8 mouse cellular contexts compared by ENCODE assay signal in genomic region chr2:153561564-153561963, GRCm38 (mm10). TPM values are rescaled to one million over a fixed set of nuclear protein-coding genes. Genes with fewer than 3 reads are reported as not detected.
DNase-seq lines count a peak whose midpoint lies in the region; ATAC-seq and TF ChIP-seq lines count a peak whose summit lies in the region.

No protein-coding gene starts in this region.

- H3K27me3 ChIP-seq in MEL (ENCODE audit: control insufficient read depth in 1 of 2, insufficient read depth in 2 of 2, low read length in 2 of 2): no peaks in the 10 kb centered on the region
- no peaks in the 10 kb centered on the region for H3K27me3 ChIP-seq in liver, postnatal 0 days (ENCODE audit: insufficient read depth, low read length)

- 0 out of 4 replicates have a peak, but pooled peaks of 1 of the 2 experiments have one; percentile 36 for TF ChIP-seq EP300 in MEL (IDR thresholded peaks at IDR 0.05; ENCODE audit: low read depth in 1 of 2, low read length in 2 of 2)
- no peak for TF ChIP-seq EP300 in liver, postnatal 0 days (IDR thresholded peaks at IDR 0.05; ENCODE audit: low read depth)

- ATAC-seq in liver, postnatal 0 days: peak; percentile 28

- 13% methylated on average over 5 of the region's 5 CpGs for WGBS in liver, postnatal 0 days (ENCODE audit: insufficient replicate concordance)

- peak overlapping the region; percentile 57 for H3K9ac ChIP-seq in MEL (ENCODE audit: control insufficient read depth, low read depth, low read length, poor library complexity, severe bottlenecking)
- H3K9ac ChIP-seq in liver, postnatal 0 days (replicated peaks): peak overlapping the region; percentile 32

- peak; percentile 52 to 62 for DNase-seq in cerebellum, postnatal 10 days
- DNase-seq in cerebellum, postnatal 14 days: no peak
- peak; percentile 44 for DNase-seq in MEL (ENCODE audit: low read depth, low spot score)
- DNase-seq in heart, postnatal 4 days: peak; percentile 37
- DNase-seq in liver, postnatal 0 days: no peak
- no peak for DNase-seq in T-cell, adult 2 months (ENCODE audit: low spot score)
- no peak for DNase-seq in spleen, postnatal 14 days (ENCODE audit: low spot score in 2 of 2)
- no peak for DNase-seq in left cerebral cortex, adult 18-20 months (ENCODE audit: low spot score in 2 of 2)

- peaks cover 0 to 32% of the 10 kb centered on the region in 2 experiments; a peak in 2 of 4 replicates for H3K36me3 ChIP-seq in MEL (ENCODE audit: control insufficient read depth in 1 of 2, insufficient read depth in 2 of 2, low read length in 2 of 2)
- H3K36me3 ChIP-seq in liver, postnatal 0 days (replicated peaks; ENCODE audit: insufficient read depth, low read length): no peaks in the 10 kb centered on the region

- H3K4me3 ChIP-seq in MEL (ENCODE audit: control insufficient read depth in 1 of 2, insufficient read depth in 1 of 2, low read depth in 2 of 2, low read length in 2 of 2): peak overlapping the region; percentile 19 to 53; a peak in 3 of 4 replicates
- H3K4me3 ChIP-seq in liver, postnatal 0 days (ENCODE audit: low read depth, low read length): peak overlapping the region; percentile 8; the same call in 1 of the 2 replicates

- H3K9me3 ChIP-seq in MEL (replicated peaks; ENCODE audit: insufficient read depth, low read length): no peaks in the 10 kb centered on the region
- no peaks in the 10 kb centered on the region for H3K9me3 ChIP-seq in liver, postnatal 0 days (ENCODE audit: low read length)

- H3K79me2 ChIP-seq in MEL (ENCODE audit: control insufficient read depth, insufficient read depth, low read length, poor library complexity): no peaks in the 10 kb centered on the region

- TF ChIP-seq RAD21 in MEL (IDR thresholded peaks at IDR 0.05; ENCODE audit: low read depth, low read length): no peak

- H3K4me1 ChIP-seq in MEL (ENCODE audit: control insufficient read depth in 1 of 2, insufficient read depth in 2 of 2, low read length in 2 of 2): peaks cover 19 to 51% of the 10 kb centered on the region in 2 experiments
- H3K4me1 ChIP-seq in liver, postnatal 0 days (ENCODE audit: insufficient read depth): peaks cover 26% of the 10 kb centered on the region

- H3K27ac ChIP-seq in MEL (ENCODE audit: control insufficient read depth, low read depth, low read length): peak overlapping the region; percentile 59
- peak overlapping the region; percentile 55 for H3K27ac ChIP-seq in liver, postnatal 0 days (ENCODE audit: low read depth)

- no peak for TF ChIP-seq CTCF in MEL (IDR thresholded peaks at IDR 0.05 in 2 of 3, conservative IDR thresholded peaks at IDR 0.05 in 1 of 3; ENCODE audit: control insufficient read depth in 1 of 3, insufficient read depth in 1 of 3, low read depth in 2 of 3, low read length in 3 of 3, poor library complexity in 1 of 3, severe bottlenecking in 1 of 3)
- TF ChIP-seq CTCF in liver, postnatal 0 days (IDR thresholded peaks at IDR 0.05; ENCODE audit: low read depth): no peak

- peak overlapping the region; percentile 62 for H3K4me2 ChIP-seq in liver, postnatal 0 days (ENCODE audit: low read depth, low read length)

- no peak for TF ChIP-seq POLR2A in MEL (IDR thresholded peaks at IDR 0.05; ENCODE audit: control insufficient read depth in 1 of 2, insufficient read depth in 1 of 2, low read depth in 1 of 2, low read length in 2 of 2, poor library complexity in 1 of 2)

TF ChIP-seq in MEL, 35 proteins besides CTCF, POLR2A, EP300 and RAD21:
- TF ChIP-seq MAX (IDR thresholded peaks at IDR 0.05; ENCODE audit: low read length): peak; percentile 33; the same call in 1 of the 2 replicates
- TF ChIP-seq GATA1 (IDR thresholded peaks at IDR 0.05; ENCODE audit: low read depth, low read length): 0 out of 2 replicates have a peak, but pooled peaks have one; percentile 11
- peak; percentile 44; the same call in 1 of the 2 replicates for TF ChIP-seq TAL1 (IDR thresholded peaks at IDR 0.05; ENCODE audit: low read length)
- peak; percentile 30; the same call in 1 of the 2 replicates for TF ChIP-seq TCF12 (IDR thresholded peaks at IDR 0.05; ENCODE audit: low read depth, low read length)
- TF ChIP-seq ZC3H11A (IDR thresholded peaks at IDR 0.05; ENCODE audit: low read depth, low read length): no peak
- 0 out of 2 replicates have a peak, but pooled peaks have one; percentile 8 for TF ChIP-seq MYC (IDR thresholded peaks at IDR 0.05; ENCODE audit: low read depth, low read length)
- TF ChIP-seq GABPA (IDR thresholded peaks at IDR 0.05; ENCODE audit: low read depth, low read length): no peak
- no peak for TF ChIP-seq KAT2A (conservative IDR thresholded peaks at IDR 0.05; ENCODE audit: low read depth, low read length)
- TF ChIP-seq MAZ (IDR thresholded peaks at IDR 0.05; ENCODE audit: low read depth, low read length): peak; percentile 21; the same call in 1 of the 2 replicates
- no peak for TF ChIP-seq CHD1 (IDR thresholded peaks at IDR 0.05; ENCODE audit: low read depth, low read length)
- TF ChIP-seq ELF1 (IDR thresholded peaks at IDR 0.05; ENCODE audit: low read depth, low read length): no peak
- no peak for TF ChIP-seq RCOR1 (IDR thresholded peaks at IDR 0.05; ENCODE audit: low read depth, low read length)
- TF ChIP-seq MEF2A (IDR thresholded peaks at IDR 0.05; ENCODE audit: extremely low read depth, insufficient replicate concordance, low read depth, low read length, poor library complexity, severe bottlenecking): no peak
TF ChIP-seq in MEL: peak in this region for 6.

RNA-seq across cellular contexts. Expression of gene Nol4l, which starts 31.8 kb away (rescaled TPM):
- 4.4 and 4.5 TPM in 2 replicates for total RNA-seq in MEL (2012; rRNA removed)
- polyA plus RNA-seq in MEL (2012; ENCODE audit: insufficient read depth in 1 of 2, insufficient read length in 2 of 2, low read depth in 1 of 2, low replicate concordance in 2 of 2, missing spikeins in 1 of 2): 1 to 10 TPM in 1 of 2 experiments, not detected in 1; 7.1 TPM
- total RNA-seq in heart, postnatal 4 days (2021): 10 to 100 TPM; 12.0 to 13.5 TPM
- 1.7 and 1.9 TPM in 2 replicates for polyA plus RNA-seq in liver, postnatal 0 days (2015; fragmentation: Nextera tagmentation; extraction: Ambion mirVana)
- 10 to 100 TPM; 44.0 to 55.2 TPM for total RNA-seq in left cerebral cortex, adult 18-20 months (2021)

Comparison
In these comparisons a context has a peak if more than half of its experiments do, and no peak if none do; other contexts are left out.
1. DNase-seq: peak in cerebellum, postnatal 10 days (2 of 2), MEL (single experiment) and heart, postnatal 4 days (single experiment); none in cerebellum, postnatal 14 days (0 of 2), liver, postnatal 0 days (single experiment), T-cell, adult 2 months (single experiment), spleen, postnatal 14 days (0 of 2) and left cerebral cortex, adult 18-20 months (0 of 2).